Mouse (Mus musculus): ENCODE measurements around the gene Slc38a10. TPM values are rescaled to one million over a fixed set of nuclear protein-coding genes. Genes with fewer than 3 reads are reported as not detected.
A peak's percentile ranks its signal among the peaks of the same experiment; 100 is the strongest.

Slc38a10 gene
- total RNA-seq, 2 experiments from 2014 or later = 81.0 to 82.4 TPM

DNA sequence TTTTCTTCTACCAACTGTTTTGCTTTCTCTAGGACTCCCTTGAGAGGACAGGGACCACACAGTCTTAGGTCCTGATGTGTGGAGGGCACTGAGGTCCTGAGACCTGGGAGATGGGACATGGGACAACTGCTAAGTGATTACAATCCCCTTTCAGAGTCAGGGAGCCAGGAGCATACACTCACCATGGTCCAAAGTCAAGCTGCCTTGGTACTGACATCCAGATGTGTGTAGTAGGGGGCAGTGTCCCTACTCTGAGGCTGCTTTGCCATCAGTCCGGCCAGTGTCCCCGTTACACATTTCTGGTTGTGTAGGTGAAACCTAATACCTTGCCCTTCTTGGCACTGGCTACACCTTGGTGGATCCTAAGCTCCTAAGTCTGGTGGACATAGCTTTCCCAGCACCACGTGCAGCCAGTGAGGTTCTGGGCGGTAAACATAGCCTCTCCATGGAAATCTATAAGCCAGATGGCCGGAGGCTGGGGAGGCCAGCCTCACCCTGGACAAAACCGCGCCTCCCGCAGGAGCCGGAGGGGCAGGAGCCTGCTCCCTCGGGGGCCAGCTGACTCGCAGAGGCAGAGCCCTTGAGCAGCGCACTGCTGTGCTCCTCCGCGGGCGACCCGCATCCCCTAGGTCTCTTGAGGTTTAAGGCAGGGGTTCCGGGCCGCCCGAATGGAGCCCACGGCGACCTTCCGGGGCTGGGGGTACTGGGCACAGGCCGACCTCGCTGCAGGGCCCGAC is 65.1 kb downstream of the Slc38a10 start:
- peak overlapping the region; percentile 97 for H3K27ac ChIP-seq
- intact Hi-C loops (cut with DNase I) = no loop called here
- H3K4me3 ChIP-seq = peak overlapping the region; percentile 99
- TF ChIP-seq CTCF (IDR thresholded peaks at IDR 0.05) = no peak
- DNase-seq (ENCODE audit: extremely low spot score in 1 of 2, low spot score in 2 of 2) = peak; percentile 28 to 35

DNA sequence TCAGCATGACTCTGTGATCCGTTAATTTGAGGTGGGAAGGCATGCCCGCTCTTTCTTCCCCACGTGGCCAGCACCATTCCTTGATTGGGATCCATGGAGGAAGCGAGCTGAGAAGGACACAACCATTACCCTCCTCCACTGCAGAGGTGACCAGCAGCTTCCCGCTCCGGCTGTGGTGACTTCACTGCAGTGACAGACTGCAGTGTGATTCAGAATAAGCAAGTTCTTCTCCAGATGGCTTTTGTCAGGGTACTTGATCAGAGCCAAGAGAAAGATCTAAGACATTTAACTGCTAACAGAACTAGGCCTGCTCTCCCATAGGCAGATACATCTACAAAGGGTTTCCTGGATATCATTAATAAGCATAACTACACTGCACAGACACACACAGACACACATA is 70.9 kb downstream of the Slc38a10 start:
- no peak for TF ChIP-seq CTCF (IDR thresholded peaks at IDR 0.05)
- intact Hi-C loops (cut with DNase I) = loop anchor here (5.0 kb wide), 1 partner anchor 158 kb away; no protein-coding TSS in a partner anchor
- no peak overlapping the region for H3K27ac ChIP-seq
- no peak for DNase-seq (ENCODE audit: extremely low spot score in 1 of 2, low spot score in 2 of 2)
- no peak overlapping the region for H3K4me3 ChIP-seq

- Histone ChIP-seq H3K4me3 (no peak overlapping the region), H3K27ac (no peak overlapping the region)
- DNase-seq (ENCODE audit: extremely low spot score in 1 of 2, low spot score in 2 of 2) = no peak
- TF ChIP-seq CTCF (IDR thresholded peaks at IDR 0.05) = no peak
- intact Hi-C loops (cut with DNase I) = no loop called here
Observed at GRCm38 (mm10) chr11:120076191-120076590, 75.0 kb downstream of the Slc38a10 start.

DNA sequence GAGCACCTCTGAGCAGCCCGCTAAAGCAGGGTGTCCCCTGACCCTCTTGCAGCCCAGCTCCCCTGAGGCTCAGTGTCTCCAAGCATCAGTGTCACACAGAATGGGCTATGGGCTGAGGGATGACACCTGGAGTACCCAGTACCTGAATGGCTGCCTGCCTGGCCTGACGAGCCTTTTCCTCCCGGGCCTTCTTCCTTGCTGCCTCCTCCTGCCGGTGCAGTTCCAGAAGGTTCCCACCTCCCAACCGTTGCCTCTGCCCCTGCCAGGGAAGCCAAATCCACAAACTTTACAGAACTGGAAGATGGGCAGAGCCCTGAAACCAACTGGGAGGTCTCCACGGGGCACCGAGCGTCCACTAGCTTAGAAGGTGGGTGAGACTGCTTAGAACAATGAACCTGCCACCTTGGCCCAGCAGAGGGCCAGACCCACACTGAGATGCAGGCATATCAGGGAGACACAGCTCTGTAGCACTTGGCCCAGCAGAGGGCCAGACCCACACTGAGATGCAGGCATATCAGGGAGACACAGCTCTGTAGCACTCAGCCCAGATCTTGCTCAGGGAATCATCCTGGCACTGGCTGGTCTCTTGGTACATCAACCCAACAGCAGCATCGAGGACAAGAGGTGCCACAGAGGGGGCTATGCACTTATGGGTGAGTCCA is 78.0 kb downstream of the Slc38a10 start:
- no peak for DNase-seq (ENCODE audit: extremely low spot score in 1 of 2, low spot score in 2 of 2)
- no peak overlapping the region for H3K27ac ChIP-seq
- intact Hi-C loops (cut with DNase I) = no loop called here
- H3K4me3 ChIP-seq = no peak overlapping the region
- no peak for TF ChIP-seq CTCF (IDR thresholded peaks at IDR 0.05)

GRCm38 (mm10) chr11:120071731-120072320 is 79.3 kb downstream of the Slc38a10 start:
- no peak overlapping the region for H3K4me3 ChIP-seq
- TF ChIP-seq CTCF (IDR thresholded peaks at IDR 0.05) = no peak
- H3K27ac ChIP-seq = no peak overlapping the region
- no peak for DNase-seq (ENCODE audit: extremely low spot score in 1 of 2, low spot score in 2 of 2)
- intact Hi-C loops (cut with DNase I) = no loop called here

DNA sequence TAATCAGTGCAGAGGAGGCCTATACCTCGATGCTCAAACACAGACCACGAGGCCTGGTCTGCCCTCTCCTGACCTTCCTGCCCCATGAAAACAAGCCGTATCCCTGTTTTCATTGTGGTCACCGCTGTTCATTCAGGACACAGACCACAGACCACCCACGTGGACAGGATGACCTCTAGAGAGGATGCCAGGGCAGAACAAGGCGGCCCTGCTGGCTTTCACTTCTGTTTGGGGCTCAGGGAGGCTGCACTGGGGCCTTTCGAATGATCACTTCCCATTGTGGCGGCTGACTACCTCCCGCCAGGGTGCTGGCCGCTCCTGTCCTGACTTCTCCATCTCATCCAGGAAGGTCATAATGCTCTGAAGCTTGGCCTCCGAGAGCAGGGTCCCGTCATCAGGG is 80.1 kb downstream of the Slc38a10 start:
- TF ChIP-seq CTCF (IDR thresholded peaks at IDR 0.05) = no peak
- intact Hi-C loops (cut with DNase I) = no loop called here
- DNase-seq (ENCODE audit: extremely low spot score in 1 of 2, low spot score in 2 of 2) = no peak
- H3K27ac ChIP-seq = no peak overlapping the region
- no peak overlapping the region for H3K4me3 ChIP-seq

DNA sequence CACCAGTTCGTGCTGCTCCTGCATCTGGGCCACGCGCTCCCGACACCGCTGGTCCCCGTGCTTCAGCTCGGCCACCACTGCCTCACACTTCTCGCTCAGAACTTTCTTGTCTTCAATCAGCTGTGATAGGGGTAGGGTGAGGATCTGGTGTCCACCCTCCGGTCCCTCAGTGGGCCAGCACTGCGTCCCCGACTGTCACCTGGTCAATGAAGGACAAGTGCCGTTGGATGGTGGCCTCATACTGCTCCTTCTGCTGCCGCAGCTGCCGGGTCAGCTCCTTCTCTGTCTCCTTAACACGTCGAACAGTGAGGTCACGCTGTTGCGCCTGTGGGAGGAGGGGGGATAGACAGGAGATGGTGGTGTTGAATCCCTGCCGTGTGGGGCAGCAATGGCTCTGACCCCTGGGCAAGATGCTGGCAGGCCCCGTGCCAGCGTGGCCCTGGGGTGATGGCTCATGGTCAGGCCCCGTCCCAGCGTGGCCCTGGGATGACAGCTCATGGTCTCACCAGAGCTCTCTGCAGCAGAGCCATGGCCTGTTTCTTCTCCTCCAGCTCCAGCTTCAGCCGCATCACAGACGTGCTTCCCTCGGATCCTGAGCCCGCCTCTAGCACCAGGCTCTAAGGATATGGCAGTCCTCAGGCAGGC is 80.7 kb downstream of the Slc38a10 start:
- Histone ChIP-seq H3K4me3 (no peak overlapping the region), H3K27ac (no peak overlapping the region)
- intact Hi-C loops (cut with DNase I) = no loop called here
- DNase-seq (ENCODE audit: extremely low spot score in 1 of 2, low spot score in 2 of 2) = no peak
- no peak for TF ChIP-seq CTCF (IDR thresholded peaks at IDR 0.05)

DNA sequence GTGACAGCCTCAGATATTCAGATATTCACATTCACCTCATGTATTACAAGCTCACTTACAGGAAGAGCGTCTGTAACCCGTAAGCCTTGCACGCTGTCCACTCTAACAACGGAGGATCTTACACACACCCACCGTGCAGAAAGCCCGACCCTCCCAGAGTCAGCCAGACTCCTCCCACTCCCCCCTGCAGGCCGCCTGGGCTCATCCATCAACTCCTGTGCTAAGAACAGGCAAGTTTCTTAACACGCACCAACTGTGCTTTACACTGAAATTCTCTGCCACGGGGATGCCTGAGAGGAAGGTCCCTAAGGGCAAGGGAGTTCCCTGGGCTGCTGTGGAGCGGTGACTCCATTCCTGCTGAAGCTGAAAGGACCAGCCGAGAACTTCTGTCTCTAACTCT is 81.9 kb downstream of the Slc38a10 start:
- Histone ChIP-seq H3K27ac (no peak overlapping the region), H3K4me3 (no peak overlapping the region)
- TF ChIP-seq CTCF (IDR thresholded peaks at IDR 0.05) = no peak
- intact Hi-C loops (cut with DNase I) = no loop called here
- DNase-seq (ENCODE audit: extremely low spot score in 1 of 2, low spot score in 2 of 2) = no peak

- Histone ChIP-seq H3K27ac (no peak overlapping the region), H3K4me3 (no peak overlapping the region)
- no peak for DNase-seq (ENCODE audit: extremely low spot score in 1 of 2, low spot score in 2 of 2)
- intact Hi-C loops (cut with DNase I) = no loop called here
- TF ChIP-seq CTCF (IDR thresholded peaks at IDR 0.05) = peak; percentile 14
Observed at GRCm38 (mm10) chr11:120067834-120068233, 83.3 kb downstream of the Slc38a10 start.

DNA sequence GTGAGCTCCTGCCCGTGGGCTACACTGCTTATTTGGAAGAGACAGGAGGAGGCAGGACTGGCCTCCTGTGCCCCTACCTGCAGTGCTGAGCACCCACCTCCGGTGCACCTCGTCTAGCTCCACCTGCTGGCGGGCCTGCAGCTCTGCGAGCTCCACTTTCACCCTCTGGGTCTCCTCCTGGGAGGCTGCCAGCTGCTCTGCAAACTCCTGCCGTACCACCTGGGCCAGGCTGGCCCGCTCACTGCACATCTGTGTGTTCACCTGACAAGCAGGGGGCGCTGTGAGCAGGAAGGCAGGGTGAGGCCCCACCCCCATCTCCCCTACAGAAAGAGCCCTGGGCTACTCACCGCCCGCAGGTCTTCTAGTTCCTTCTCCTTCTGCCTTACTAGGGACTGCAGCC is 85.9 kb downstream of the Slc38a10 start:
- DNase-seq (ENCODE audit: extremely low spot score in 1 of 2, low spot score in 2 of 2) = peak in 1 of 2 experiments; percentile 58
- peak; percentile 90 for TF ChIP-seq CTCF (IDR thresholded peaks at IDR 0.05)
- Histone ChIP-seq H3K4me3 (no peak overlapping the region), H3K27ac (no peak overlapping the region)
- intact Hi-C loops (cut with DNase I) = loop anchor here (1.0 kb wide), 1 partner anchor 35 kb away; no protein-coding TSS in a partner anchor

GRCm38 (mm10) chr11:120064668-120065040 is 86.5 kb downstream of the Slc38a10 start:
- no peak for TF ChIP-seq CTCF (IDR thresholded peaks at IDR 0.05)
- DNase-seq (ENCODE audit: extremely low spot score in 1 of 2, low spot score in 2 of 2) = no peak
- no peak overlapping the region for H3K4me3 ChIP-seq
- intact Hi-C loops (cut with DNase I) = loop anchor here (1.0 to 5.0 kb wide), 2 partner anchors 34 to 52 kb away; no protein-coding TSS in a partner anchor
- no peak overlapping the region for H3K27ac ChIP-seq

All from left cerebral cortex, adult 2 months (tissue).